Mouse (Mus musculus) C2C12 (cell line): ENCODE measurements around the gene Cep131. TPM values are rescaled to one million over a fixed set of nuclear protein-coding genes. Genes with fewer than 3 reads are reported as not detected.

Experiments
- H3K27me3 ChIP-seq: one replicate; pipeline ENCODE4 v1.6.1; 2011; ENCODE audit not compliant: control insufficient read depth, insufficient read depth, insufficient read length
- H3K36me3 ChIP-seq: one replicate; pipeline ENCODE4 v1.6.1; 2011; ENCODE audit not compliant: control insufficient read depth, insufficient read depth
- H3K4me3 ChIP-seq: one replicate; pipeline ENCODE4 v1.5.1; 2011; ENCODE audit warnings: mild to moderate bottlenecking, control low read depth; ENCODE audit not compliant: poor library complexity, insufficient read depth, severe bottlenecking
- H3K79me2 ChIP-seq: one replicate; pipeline ENCODE4 v1.6.1; 2011; ENCODE audit not compliant: control insufficient read depth, insufficient read depth
- H3K79me3 ChIP-seq: one replicate; pipeline ENCODE4 v1.6.1; 2011; ENCODE audit warnings: low read depth, control low read depth
- H3ac ChIP-seq: one replicate; pipeline ENCODE3; 2011; ENCODE audit warnings: low read depth; ENCODE audit not compliant: control insufficient read depth, insufficient read length
- CEBPB ChIP-seq: IDR thresholded peaks from one replicate; pipeline ENCODE4 v1.6.1; 2011; ENCODE audit warnings: low read depth, mild to moderate bottlenecking, control low read depth, moderate library complexity
- CTCF ChIP-seq: IDR thresholded peaks from one replicate; pipeline ENCODE4 v1.5.1; 2011; ENCODE audit not compliant: control insufficient read depth, insufficient read depth, insufficient read length
- FOSL1 ChIP-seq: IDR thresholded peaks from one replicate; pipeline ENCODE4 v1.8.0; 2011; ENCODE audit warnings: mild to moderate bottlenecking, low read length; ENCODE audit not compliant: poor library complexity, insufficient read depth, severe bottlenecking
- MAX ChIP-seq: IDR thresholded peaks from one replicate; pipeline ENCODE4 v1.6.1; 2011; ENCODE audit warnings: mild to moderate bottlenecking, control low read depth
- MYOD1 ChIP-seq: IDR thresholded peaks from one replicate; pipeline ENCODE4 v1.6.1; 2011; ENCODE audit warnings: low read depth; ENCODE audit not compliant: control insufficient read depth, insufficient read length
- MYOG ChIP-seq: IDR thresholded peaks from one replicate; pipeline ENCODE4 v1.6.1; 2011; ENCODE audit not compliant: control insufficient read depth, insufficient read length; ENCODE audit errors: extremely low read depth
- USF1 ChIP-seq: IDR thresholded peaks from one replicate; pipeline ENCODE4 v1.6.1; 2011; ENCODE audit warnings: low read depth, mild to moderate bottlenecking, control low read depth, moderate library complexity
- polyA plus RNA-seq: library from polyadenylated mRNA; unstranded; fragments of >200 nt; fragmentation: generic; extraction: Trizol; gene quantifications from one replicate; pipeline ENCODE4 v1.2.1, GENCODE M21; 2012; ENCODE audit warnings: missing spikeins

Gene Cep131
- polyA plus RNA-seq, 1 experiment = 11.6 TPM

- Histone ChIP-seq H3K79me2 (no peaks in the 10 kb centered on the region), H3K36me3 (no peaks in the 10 kb centered on the region), H3K4me3 (no peak overlapping the region), H3K27me3 (peaks cover 28% of the 10 kb centered on the region), H3ac (no peak overlapping the region), H3K79me3 (no peaks in the 10 kb centered on the region)
- TF ChIP-seq MYOD1 = no peak
Observed at GRCm38 (mm10) chr11:120029431-120030144, 57.0 kb downstream of the Cep131 start.

GRCm38 (mm10) chr11:120028319-120029092, 58.1 kb downstream of the Cep131 start:
- H3K79me3 ChIP-seq = no peaks in the 10 kb centered on the region
- no peak for TF ChIP-seq MYOD1
- no peak for TF ChIP-seq FOSL1
- no peak overlapping the region for H3ac ChIP-seq
- no peak overlapping the region for H3K4me3 ChIP-seq
- H3K36me3 ChIP-seq = no peaks in the 10 kb centered on the region
- no peaks in the 10 kb centered on the region for H3K79me2 ChIP-seq
- H3K27me3 ChIP-seq = peaks cover 30% of the 10 kb centered on the region

- H3K79me3 ChIP-seq = no peaks in the 10 kb centered on the region
- no peaks in the 10 kb centered on the region for H3K36me3 ChIP-seq
- no peak for TF ChIP-seq CEBPB
- no peak for TF ChIP-seq MAX
- no peak for TF ChIP-seq USF1
- no peak for TF ChIP-seq MYOD1
- TF ChIP-seq MYOG = no peak
- no peak for TF ChIP-seq FOSL1
- no peak for TF ChIP-seq CTCF
- peaks cover 31% of the 10 kb centered on the region for H3K27me3 ChIP-seq
- no peak overlapping the region for H3K4me3 ChIP-seq
- H3K79me2 ChIP-seq = no peaks in the 10 kb centered on the region
- no peak overlapping the region for H3ac ChIP-seq
Observed at GRCm38 (mm10) chr11:120026941-120027340, 59.7 kb downstream of the Cep131 start.

- Histone ChIP-seq H3K79me3 (no peaks in the 10 kb centered on the region), H3K79me2 (no peaks in the 10 kb centered on the region), H3ac (no peak overlapping the region), H3K4me3 (no peak overlapping the region), H3K27me3 (peaks cover 63% of the 10 kb centered on the region), H3K36me3 (no peaks in the 10 kb centered on the region)
- no peak for TF ChIP-seq MYOD1
- no peak for TF ChIP-seq USF1
- TF ChIP-seq MYOG = no peak
- TF ChIP-seq CEBPB = no peak
- no peak for TF ChIP-seq MAX
- TF ChIP-seq CTCF = no peak
- no peak for TF ChIP-seq FOSL1
Observed at GRCm38 (mm10) chr11:120022841-120023240, 63.8 kb downstream of the Cep131 start.

GRCm38 (mm10) chr11:120022216-120022615, 64.4 kb downstream of the Cep131 start:
- Histone ChIP-seq H3K27me3 (peaks cover 69% of the 10 kb centered on the region), H3K36me3 (no peaks in the 10 kb centered on the region), H3K79me3 (no peaks in the 10 kb centered on the region), H3K79me2 (no peaks in the 10 kb centered on the region), H3K4me3 (no peak overlapping the region), H3ac (no peak overlapping the region)
- TF ChIP-seq MYOG = no peak
- TF ChIP-seq MYOD1 = no peak
- no peak for TF ChIP-seq MAX
- no peak for TF ChIP-seq CEBPB
- TF ChIP-seq USF1 = no peak
- no peak for TF ChIP-seq CTCF
- TF ChIP-seq FOSL1 = no peak

- no peaks in the 10 kb centered on the region for H3K36me3 ChIP-seq
- TF ChIP-seq FOSL1 (no peak), USF1 (no peak), CTCF (no peak), CEBPB (no peak), MYOG (no peak), MYOD1 (no peak), MAX (no peak)
- peaks cover 78% of the 10 kb centered on the region for H3K27me3 ChIP-seq
Observed at GRCm38 (mm10) chr11:120021367-120021766, 65.3 kb downstream of the Cep131 start.

More at GRCm38 (mm10) chr11:120021367-120021766, 65.3 kb downstream of the Cep131 start:
- no peak overlapping the region for H3K4me3 ChIP-seq
- no peaks in the 10 kb centered on the region for H3K79me2 ChIP-seq
- H3ac ChIP-seq = no peak overlapping the region
- no peaks in the 10 kb centered on the region for H3K79me3 ChIP-seq
